Mouse (Mus musculus) kidney, adult 2 months (tissue): ENCODE data around the gene BC055324.

Experiments
- CTCF ChIP-seq: fragments of 200-500 bp; conservative IDR thresholded peaks from 2 replicates; pipeline ENCODE4 v1.5.1; 2011; ENCODE audit warnings: low read depth, mild to moderate bottlenecking, control low read depth, low read length, moderate library complexity, mixed read lengths; ENCODE audit not compliant: insufficient read depth, insufficient read length
- POLR2A ChIP-seq: fragments of 200-500 bp; IDR thresholded peaks from one replicate; pipeline ENCODE4 v1.6.1; 2011; ENCODE audit warnings: low read depth, low read length, control low read depth

- no peak for TF ChIP-seq POLR2A
- TF ChIP-seq CTCF: no peak
Observed at GRCm38 (mm10) chr1:163942056-163942455, 52.5 kb downstream of the BC055324 start.
